Mouse (Mus musculus): ENCODE measurements at regions not wholly inside any gene's neighbourhood (a gene's known extent, or its start where the extent isn't known, plus 50 kb on each side); places are given as distances from the start of the nearest gene placed in this dataset.

DNA sequence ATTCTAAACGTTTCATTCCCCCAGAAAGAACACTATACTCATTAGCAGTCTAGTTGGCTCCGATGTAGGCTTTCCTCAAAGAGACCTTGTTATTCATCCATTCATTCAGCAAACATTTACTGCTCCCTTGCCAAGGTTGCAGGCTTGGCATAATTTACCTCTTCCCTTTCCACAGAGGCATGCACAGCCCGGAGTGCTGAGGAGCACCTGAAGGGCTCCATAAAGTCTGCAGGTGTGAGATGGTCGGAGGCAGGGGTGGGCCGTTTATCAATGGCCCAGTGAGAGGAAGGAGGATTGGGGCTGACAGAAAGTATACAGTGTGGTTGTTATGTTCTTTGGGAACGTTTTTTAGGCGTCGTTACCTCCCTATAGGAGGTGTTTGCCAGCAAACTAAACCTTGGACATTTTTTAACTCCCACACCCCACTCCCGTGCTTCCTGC, 58.6 kb upstream of the Nepro start:
- TF ChIP-seq CTCF (IDR thresholded peaks at IDR 0.05; ENCODE audit: extremely low read depth, insufficient read depth, low read length) (no peak), POLR2A (IDR thresholded peaks at IDR 0.05; ENCODE audit: extremely low read depth, insufficient read depth, low read length) (no peak)
